Mouse (Mus musculus): ENCODE results near the gene Hells.

The Hells gene

DNA sequence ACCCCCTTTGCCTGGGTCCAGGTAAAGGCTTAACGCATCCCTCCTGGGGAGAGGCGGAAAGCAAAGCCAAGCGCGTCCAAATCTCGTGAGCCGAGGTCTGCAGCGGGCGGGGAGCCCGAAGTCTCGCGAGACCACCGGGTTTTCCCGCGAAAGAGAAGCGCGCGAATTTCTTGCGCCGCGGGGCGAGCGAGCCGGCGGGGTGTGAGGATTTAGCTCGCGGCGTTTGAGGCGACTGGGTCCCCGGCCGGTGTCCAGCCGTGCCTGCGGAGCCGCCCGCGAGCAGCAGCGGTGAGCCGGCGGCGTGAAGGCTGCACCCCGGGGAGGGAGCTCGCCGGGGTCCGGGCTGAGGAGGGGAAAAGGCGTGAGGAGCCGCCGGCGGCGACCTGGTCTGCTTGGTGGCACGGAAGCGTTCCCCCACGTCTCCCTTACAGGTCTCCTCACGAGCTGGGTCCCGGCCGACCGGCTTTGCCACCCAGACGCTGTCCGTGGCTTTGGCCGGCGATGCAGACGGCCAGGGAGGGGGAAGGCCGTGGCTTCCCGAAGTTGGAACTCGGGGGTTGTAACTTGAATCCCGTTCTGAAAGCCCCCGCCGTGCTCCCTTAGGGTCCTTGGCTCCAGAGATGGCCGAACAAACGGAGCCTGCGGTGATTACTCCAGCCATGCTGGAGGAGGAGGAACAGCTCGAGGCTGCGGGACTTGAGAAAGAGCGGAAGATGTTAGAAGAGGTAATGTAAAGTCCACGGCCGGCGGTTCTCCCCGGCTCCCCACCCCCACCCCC lies at the start of gene Hells:
Hells (plus strand) TSS at position 128 of the 778 bp plus-strand sequence.
- DNase-seq (ENCODE audit: low spot score in 2 of 2) = peak; percentile 84 to 91

DNA sequence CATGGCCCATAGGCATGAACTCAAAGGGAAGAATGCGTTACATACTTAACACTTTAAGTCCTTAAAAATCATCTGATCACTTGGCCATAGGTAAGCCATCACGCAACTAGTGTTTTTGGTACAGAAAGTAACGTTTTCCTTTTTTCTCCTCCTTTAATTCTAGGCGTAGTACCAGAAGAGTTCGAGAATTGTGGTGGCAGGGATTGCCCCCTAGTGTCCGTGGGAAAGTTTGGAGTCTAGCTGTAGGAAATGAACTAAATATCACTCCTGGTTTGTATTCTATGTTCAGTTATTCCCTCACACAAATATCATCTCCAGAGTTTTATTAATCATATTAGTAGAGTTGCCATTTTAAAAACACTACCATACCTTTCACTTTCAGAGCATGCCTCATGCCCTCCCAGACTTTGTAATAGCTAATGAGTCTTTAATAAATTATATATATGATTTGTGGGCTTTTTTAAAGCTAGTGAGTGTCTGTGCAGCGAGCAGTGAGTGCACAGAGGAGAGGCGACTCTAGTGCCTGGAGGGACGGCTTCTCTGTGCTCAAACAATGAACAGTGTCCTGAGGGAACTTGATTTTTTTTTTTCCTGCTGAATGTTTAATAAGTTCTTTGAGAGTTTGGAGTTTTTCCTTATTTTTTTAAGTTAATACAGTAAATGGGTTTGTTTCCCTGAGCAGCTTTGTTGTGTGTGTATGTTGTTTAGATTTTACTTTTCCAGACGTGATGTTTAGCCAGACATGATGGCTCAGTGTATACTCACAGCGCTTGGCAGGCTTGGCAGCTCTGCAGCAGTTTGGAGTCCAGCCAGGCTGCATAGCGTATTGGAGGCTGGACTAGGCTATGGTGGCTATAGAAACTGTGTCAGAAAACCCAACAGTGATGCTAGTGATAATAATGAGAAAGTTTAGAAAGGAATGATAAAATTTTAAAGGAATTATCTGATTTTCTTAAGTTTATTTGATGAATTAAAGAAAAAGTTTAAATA lies 29.3 kb upstream of the Hells start:
- DNase-seq (ENCODE audit: low spot score in 2 of 2) = peak; percentile 41 to 43

- DNase-seq (ENCODE audit: low spot score in 2 of 2) = no peak
Measured at GRCm38 (mm10) chr19:38902501-38902900, 28.2 kb upstream of the Hells start.

DNA sequence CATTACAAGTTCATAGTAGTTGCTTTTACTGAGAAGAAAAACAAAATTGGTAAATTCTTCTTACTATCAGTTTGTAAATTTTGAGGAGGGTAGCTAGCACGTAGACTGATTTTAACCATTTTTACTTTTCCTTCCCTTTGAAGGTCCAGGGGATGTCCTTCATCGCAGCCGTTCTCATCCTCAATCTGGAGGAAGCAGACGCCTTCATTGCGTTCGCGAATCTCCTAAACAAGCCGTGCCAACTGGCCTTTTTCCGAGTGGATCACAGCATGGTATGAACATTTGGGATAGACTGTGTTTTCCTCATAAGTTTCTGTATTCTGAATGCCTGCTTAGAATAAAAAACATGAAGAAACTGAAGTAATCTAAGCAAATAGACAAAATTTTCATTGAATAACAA lies 16.9 kb upstream of the Hells start:
- DNase-seq (ENCODE audit: low spot score in 2 of 2) = peak in 1 of 2 experiments; percentile 36

GRCm38 (mm10) chr19:38914926-38915325 lies 15.8 kb upstream of the Hells start:
- DNase-seq (ENCODE audit: low spot score in 2 of 2) = no peak

DNA sequence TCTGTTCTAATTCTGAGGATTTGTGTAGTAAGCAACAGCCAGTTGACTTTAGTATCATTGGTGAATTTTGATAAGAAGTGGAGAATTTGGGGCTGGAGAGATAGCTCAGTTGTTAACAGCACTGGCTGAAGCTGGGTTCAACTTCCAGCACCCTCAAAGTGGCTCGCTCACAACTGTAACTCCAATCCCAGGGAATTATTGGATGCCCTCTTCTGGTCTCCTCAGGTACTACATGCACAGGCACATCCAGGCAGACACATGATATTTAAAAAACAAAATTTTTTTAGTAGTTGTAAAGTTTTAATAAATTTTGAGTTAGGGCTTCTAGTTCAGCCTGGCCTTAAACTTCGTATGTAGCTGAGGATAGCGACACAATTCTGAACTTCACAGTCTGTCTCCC lies 15.0 kb upstream of the Hells start:
- DNase-seq (ENCODE audit: low spot score in 2 of 2) = peak; percentile 51 to 65

GRCm38 (mm10) chr19:38928481-38929158 lies 2.1 kb upstream of the Hells start:
- no peak for DNase-seq (ENCODE audit: low spot score in 2 of 2)

- DNase-seq (ENCODE audit: low spot score in 2 of 2) = no peak
Measured at GRCm38 (mm10) chr19:38929471-38930251, 1.1 kb upstream of the Hells start.

DNA sequence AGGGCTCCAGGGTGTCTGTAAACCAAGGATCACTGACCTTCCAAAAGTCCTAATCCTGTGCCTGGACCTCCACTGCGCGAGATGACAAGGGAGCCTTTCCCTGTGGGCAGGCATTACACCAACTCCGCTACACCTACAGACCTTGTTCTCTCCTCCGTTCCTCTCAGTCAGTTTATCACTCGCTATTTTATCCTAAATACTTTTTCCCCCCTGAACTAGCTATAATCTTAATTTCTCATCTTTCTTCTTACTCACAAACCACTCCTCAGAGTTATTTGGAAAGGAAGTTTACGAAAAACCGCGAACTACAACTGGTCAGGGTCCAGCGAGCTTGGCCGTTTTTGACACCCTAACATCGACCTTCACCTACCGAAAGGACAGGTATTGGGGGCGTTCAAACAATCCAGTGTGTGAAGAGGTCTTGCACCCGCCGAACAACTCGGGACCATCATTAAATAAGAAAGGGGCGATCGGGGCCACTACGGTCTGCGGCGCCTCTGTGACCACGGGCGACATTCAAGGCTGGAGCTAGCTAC lies 395 bp upstream of the Hells start:
- DNase-seq (ENCODE audit: low spot score in 2 of 2) = no peak

DNA sequence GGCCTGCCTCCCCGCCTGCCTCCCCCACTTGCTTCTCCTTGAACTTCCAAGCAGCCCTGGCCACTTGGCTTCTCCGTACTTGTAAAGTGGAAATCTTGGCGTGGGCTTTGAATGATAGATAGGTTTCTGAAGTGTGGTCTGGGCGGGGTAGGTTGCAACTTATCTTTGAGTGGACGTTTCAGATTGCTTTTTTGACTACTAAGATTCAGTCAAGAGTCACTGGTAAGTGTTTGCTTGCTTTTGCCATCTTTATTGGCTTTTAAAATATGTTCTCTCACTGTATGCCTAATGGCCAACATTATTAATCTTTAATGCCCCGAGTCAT lies 813 bp downstream of the Hells start:
- no peak for DNase-seq (ENCODE audit: low spot score in 2 of 2)

- DNase-seq (ENCODE audit: low spot score in 2 of 2) = no peak
Measured at GRCm38 (mm10) chr19:38944590-38945307, 14.0 kb downstream of the Hells start.

GRCm38 (mm10) chr19:38970741-38971140 lies 40.0 kb downstream of the Hells start:
- DNase-seq (ENCODE audit: low spot score in 2 of 2) = no peak

- DNase-seq (ENCODE audit: low spot score in 2 of 2) = no peak
Measured at GRCm38 (mm10) chr19:38972581-38972980, 41.9 kb downstream of the Hells start.

DNA sequence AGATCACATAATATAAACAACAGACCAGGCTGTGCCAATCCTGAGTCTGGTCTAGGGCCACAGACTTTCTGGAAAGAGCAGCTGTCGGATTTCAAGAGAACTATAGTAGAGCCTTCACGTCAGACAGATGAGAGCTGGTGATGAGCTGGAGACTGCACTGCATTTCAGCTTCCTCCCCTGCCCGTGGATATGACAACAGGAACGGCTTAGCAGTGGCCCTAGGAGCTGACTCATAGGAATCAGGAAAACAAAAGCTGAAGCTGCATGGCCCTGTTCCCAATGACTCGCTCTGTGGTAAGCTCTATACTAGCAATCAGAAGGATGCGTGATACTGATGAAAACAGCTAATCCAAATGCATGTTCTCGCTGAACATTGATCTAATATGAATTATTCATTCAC lies 43.0 kb downstream of the Hells start:
- no peak for DNase-seq (ENCODE audit: low spot score in 2 of 2)

- DNase-seq (ENCODE audit: low spot score in 2 of 2) = no peak
Measured at GRCm38 (mm10) chr19:38976269-38976668, 45.6 kb downstream of the Hells start.

DNA sequence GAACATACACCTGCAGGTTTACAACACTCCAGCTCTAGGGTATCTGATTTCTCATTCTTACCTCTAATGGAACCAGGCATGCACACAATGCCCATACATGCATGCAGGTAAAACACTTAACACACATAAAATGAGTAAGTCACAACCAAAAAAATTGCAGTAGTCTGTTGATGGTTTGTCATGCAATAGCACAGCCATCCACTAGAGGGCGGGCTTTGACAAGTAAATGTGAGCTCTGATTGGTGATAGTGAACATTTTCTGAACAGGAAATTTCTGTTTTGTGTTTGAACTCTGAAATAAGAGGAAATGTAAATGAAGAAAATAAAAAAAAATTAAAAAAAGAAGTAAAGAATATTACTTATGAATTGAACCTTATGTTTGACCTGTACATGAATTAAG lies 51.3 kb downstream of the Hells start:
- DNase-seq (ENCODE audit: low spot score in 2 of 2) = peak; percentile 77 to 87

GRCm38 (mm10) chr19:38998248-38998647 lies 67.5 kb downstream of the Hells start:
- no peak for DNase-seq (ENCODE audit: low spot score in 2 of 2)

DNA sequence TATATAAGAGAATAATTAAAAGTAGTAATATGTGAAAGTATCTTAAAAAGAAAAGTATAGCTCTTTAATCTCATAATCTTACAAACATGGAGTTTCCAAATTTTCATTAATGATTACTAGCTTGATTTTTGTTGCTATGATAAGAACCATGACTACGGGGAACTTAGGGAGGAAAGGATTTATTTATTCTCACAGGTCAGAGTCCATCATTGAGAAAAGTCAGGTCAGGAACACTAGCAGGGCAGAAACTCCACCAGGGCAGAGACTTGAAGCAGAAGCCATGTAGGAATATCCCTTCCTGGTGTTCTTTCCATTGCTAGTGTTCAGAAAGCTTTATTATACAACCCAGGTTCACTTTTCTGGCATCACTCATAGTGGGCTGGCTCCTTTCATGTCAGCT lies 68.0 kb downstream of the Hells start:
- DNase-seq (ENCODE audit: low spot score in 2 of 2) = no peak

GRCm38 (mm10) chr19:39005132-39005531 lies 74.4 kb downstream of the Hells start:
- no peak for DNase-seq (ENCODE audit: low spot score in 2 of 2)

DNA sequence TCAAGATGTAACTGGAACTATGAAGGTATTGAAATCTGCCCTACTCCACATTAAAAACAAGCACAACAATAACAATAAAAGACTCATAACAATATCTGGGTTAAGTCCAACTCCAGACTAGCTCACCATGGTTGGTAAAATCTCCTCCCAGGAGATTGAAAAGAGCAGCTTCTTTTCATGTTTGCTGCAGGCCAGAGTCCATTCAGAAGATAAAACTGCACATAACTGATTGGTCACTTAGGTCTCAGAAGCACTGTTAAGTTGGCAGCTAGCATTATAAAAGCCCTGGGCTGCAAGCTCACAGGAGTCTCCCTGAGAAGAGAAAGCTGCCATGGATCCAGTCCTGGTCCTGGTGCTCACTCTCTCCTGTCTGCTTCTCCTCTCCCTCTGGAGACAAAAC lies 76.0 kb downstream of the Hells start, which contains the start of gene Cyp2c55:
Cyp2c55 (plus strand) TSS at position 305 of the 400 bp plus-strand sequence.
- no peak for DNase-seq (ENCODE audit: low spot score in 2 of 2)
